Mouse (Mus musculus): ENCODE measurements around the gene Ngb.

- TF ChIP-seq CTCF (conservative IDR thresholded peaks at IDR 0.05; ENCODE audit: low read length), result no peak
- no peak for TF ChIP-seq NANOG (IDR thresholded peaks at IDR 0.05; ENCODE audit: borderline replicate concordance, low read length)
These were observed 36.4 kb upstream of the Ngb start for GRCm38 (mm10) chr12:87138768-87139167.
